Mouse (Mus musculus): ENCODE measurements around the gene Gtpbp6. TPM values are rescaled to one million over a fixed set of nuclear protein-coding genes. Genes with fewer than 3 reads are reported as not detected.

Gene Gtpbp6
- polyA plus RNA-seq (2012; fragmentation: generic; extraction: Trizol): 10 to 100 TPM; 32.7 to 58.5 TPM

DNA sequence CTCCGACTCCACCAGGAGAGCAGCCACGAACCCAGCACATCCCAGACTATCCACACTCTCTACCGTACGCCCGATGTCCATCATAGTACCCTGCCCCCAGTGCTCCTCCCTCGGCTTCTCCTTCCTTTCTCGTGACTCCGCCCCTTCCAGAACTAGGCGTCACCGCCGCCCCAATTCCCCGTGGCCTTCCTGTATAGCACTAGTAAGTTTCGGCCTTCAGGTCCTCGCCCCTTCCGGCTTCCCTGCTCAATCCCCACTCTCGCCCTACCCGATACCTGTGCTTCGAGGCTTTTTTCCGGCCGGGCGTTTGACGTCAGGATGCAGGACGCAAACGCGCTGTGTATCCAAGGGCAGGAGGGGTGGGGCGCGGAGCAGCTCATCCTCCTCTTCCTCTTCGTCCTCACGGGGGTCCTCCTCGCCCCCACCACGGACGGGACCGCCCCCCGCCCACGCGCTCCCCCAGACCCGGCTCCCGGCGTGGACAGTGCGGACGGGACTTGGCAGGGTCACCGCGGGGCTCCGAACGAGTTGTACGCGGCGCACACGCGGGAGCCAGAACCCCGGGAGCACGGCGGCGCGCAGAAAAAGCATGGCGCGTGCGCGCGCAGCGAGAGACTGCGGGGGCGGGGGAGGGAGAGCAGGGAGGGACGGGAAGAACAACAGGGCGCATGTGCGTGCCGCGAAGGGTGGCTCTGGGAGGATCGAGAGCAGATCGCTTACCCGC lies at the start of gene Gtpbp6:
Gene Gtpbp6 (minus strand): TSS at position 617 of the 724 bp plus-strand sequence.

DNA sequence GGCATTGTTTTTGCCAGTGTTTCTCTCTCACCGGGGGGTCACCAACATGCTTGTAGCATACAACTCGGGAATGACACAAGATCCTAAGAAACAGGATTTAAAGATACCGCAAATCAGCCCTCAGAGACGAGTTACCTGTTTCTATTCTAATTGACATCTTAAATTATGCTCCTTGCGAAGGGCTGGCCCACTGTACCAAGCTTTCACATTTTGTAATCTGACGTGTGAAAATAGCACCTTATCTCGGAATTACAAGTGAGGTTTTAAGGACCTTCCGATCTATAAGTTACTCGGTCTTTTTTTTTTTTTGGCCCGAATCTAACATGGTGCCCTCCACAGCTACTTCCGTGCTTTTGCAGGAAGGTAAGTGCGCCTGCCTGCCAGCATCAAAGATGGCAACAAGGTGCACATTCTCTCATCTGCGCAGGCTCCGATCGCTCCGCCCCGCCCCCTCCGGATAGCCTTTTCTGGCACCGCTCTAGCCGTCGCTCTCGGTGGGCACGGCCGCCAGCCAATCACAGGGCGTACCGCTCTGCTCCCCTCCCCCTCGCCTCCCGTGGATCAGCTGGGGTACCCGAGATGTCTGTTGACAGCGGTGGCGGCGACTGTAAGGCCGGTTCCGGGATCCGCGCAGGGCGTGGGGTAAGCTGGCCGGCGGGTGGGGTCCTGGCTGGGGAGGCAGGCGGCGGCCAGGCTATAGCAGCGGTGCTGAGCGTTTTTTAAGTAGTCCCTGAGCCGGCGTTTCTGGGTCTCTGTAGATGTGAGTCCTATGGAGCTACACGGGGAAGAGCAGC lies 27.5 kb upstream of the Gtpbp6 start, which contains the start of gene Chfr:
Gene Chfr (plus strand): TSS at position 550 of the 794 bp plus-strand sequence.

DNA sequence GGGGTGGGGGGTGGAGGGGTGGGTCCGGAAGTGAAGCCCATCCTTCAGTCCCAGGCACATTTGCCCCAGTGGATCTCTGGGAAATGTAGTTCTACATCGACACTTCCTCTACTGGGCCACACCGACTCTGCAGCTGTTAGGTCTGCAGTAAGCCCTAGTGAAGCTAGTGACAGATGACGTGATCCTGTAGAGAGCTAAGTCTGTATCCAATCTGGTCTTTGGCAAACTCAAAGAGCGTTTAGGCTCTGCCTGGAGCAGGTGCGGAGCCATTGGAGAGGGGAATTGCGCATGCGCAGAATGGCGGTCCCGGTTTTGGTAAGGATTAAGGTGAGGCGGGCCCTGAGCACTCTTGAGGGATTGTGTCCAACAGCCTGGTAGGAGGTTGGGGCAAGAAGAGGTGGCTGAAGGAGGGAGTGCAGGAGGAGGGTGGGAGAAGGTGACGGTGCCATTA lies 2.0 kb upstream of the Gtpbp6 start, which contains the start of gene Zfp605:
Gene Zfp605 (plus strand): TSS at position 102 of the 451 bp plus-strand sequence.

DNA sequence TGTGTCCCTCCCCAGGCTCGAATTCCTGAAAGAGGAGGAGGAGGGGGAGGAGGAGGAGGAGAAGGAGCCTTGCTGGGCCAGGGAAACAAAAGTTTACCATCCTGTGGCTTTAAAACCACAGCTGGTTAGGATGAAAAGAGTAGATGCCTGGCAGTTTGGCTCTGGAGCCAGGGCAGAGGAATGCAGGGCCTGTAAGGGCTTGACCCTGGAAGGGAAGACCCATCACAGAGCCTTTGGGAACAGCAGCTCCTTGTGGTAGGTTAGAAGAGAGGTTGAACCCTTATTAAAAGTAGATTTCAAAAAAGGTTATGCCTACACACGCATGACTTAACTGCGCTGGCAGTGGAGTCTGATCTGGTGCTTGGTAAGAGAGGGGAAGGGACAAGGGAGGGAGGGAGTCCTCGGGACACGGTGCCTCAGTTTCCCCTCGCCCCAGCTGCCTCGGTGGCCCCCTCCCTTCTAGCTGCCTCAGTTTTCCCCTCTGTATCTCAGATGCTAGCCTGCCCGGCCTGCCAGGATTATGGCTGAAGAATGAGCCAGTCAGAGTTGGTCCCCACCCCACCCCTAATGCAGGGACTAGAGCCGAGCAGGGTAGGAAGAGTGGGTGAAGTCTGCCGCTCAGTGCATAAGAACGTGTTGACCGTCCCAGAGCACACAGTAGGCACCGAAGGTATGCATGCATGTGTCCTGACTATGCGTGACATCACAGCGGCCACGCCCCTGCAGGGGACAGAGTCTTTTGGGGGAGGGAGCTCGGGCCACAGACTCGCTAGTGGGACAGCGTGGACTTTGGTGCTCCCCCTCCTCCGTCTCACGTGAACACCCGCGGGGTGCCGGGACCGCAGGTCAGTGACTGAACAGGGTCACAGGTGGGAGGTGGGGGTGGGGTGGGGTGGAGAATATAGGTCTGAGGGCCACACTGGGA lies 8.1 kb downstream of the Gtpbp6 start, which contains the start of gene Plcxd1:
Gene Plcxd1 (plus strand): TSS at position 314 of the 925 bp plus-strand sequence.

DNA sequence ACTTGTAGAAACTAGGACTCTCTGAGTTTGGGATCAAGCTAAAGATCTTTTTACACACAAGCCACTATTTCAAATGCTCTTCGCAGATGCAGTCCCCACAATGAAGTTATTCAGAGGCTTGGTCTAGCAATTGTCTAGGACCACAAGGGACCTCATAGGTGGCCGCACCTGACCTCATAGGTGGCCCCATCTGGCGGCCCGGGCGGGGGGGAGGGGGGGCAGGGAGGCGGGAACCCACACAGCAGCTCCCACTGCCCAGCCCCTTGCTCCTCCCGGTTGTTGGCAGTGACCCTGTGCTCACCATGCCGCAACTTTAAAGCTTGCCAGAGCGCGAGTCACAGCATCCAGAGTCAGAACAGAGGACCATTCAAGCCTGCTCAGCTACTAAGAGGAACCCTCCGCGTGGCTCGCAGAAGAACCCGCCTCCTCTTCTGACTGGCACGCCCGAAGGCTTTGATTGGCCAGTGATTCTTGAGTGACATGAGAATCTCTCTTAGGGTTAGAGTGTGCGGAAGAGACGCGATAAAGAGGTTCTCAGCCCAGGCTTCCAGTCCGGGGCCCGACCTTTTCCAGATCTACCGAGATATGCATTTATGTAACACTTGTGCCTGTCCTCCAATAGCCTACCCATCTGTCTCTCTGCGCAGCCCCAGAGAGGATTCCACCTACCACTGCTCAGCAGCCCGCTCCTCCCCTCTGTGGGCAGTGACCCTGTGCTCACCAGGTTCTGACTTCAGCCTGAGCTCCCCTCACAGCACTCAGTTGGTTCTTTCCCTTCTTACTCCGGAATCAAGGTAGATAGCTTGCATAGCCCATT lies 13.8 kb downstream of the Gtpbp6 start, which contains the start of gene Gm35315:
Gene Gm35315 (minus strand): TSS at position 391 of the 817 bp plus-strand sequence.

DNA sequence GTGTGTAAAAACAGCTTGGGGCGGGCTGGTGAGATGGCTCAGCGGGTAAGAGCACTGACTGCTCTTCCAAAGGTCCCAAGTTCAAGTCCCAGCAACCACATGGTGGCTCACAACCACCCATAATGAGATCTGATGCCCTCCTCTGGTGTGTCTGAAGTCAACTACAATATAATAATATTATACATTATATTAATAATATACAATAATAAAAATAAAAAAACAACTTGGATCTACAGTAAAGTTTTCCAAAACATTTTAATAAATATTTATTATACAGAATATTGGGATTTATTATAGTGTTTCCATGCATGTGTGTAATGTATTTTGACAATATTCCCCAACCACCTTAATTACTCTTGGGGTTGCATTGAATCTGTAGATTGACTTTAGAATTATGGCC lies 35.6 kb downstream of the Gtpbp6 start, which contains the start of gene Gm17655:
Gene Gm17655 (minus strand): TSS at position 101 of the 400 bp plus-strand sequence.

Other genes with a start within 250 kb of the Gtpbp6 start
- gene Gm15446, start 184.8 kb downstream of the Gtpbp6 start, polyA plus RNA-seq (2012; fragmentation: generic; extraction: Trizol): under 1 TPM; 0.07 to 0.52 TPM
- 1 to 10 TPM; 1.1 to 5.8 TPM for gene Zfp932, start 111.7 kb downstream of the Gtpbp6 start, polyA plus RNA-seq (2012; fragmentation: generic; extraction: Trizol)
- gene Gm17655, start 35.7 kb downstream of the Gtpbp6 start, polyA plus RNA-seq (2012; fragmentation: generic; extraction: Trizol): under 1 TPM; 0.01 to 0.07 TPM
- under 1 TPM; 0.01 to 0.06 TPM for gene Gm35315, start 13.8 kb downstream of the Gtpbp6 start, polyA plus RNA-seq (2012; fragmentation: generic; extraction: Trizol)
- gene Plcxd1, start 8.2 kb downstream of the Gtpbp6 start, polyA plus RNA-seq (2012; fragmentation: generic; extraction: Trizol): 1 to 10 TPM in 1 of 2 experiments, under 1 TPM in 1; 0.29 to 1.4 TPM
- gene Zfp605, start 1.9 kb upstream of the Gtpbp6 start, polyA plus RNA-seq (2012; fragmentation: generic; extraction: Trizol): under 1 TPM; 0.06 to 0.19 TPM
- gene Chfr, start 27.6 kb upstream of the Gtpbp6 start, polyA plus RNA-seq (2012; fragmentation: generic; extraction: Trizol): 10 to 100 TPM in 1 of 2 experiments, under 1 TPM in 1; 0.97 to 10.9 TPM
- 10 to 100 TPM in 1 of 2 experiments, under 1 TPM in 1; 0.95 to 10.3 TPM for gene Golga3, start 68.5 kb upstream of the Gtpbp6 start, polyA plus RNA-seq (2012; fragmentation: generic; extraction: Trizol)
- gene Ankle2, start 122.8 kb upstream of the Gtpbp6 start, polyA plus RNA-seq (2012; fragmentation: generic; extraction: Trizol): 1 to 10 TPM; 2.6 to 9.6 TPM
- 10 to 100 TPM; 11.9 to 19.2 TPM for gene Pgam5, start 161.7 kb upstream of the Gtpbp6 start, polyA plus RNA-seq (2012; fragmentation: generic; extraction: Trizol)
- 1 to 10 TPM; 2.4 TPM for gene Pxmp2, start 178.0 kb upstream of the Gtpbp6 start, polyA plus RNA-seq (2012; fragmentation: generic; extraction: Trizol)
- 10 to 100 TPM; 13.3 to 14.3 TPM for gene Pole, start 178.1 kb upstream of the Gtpbp6 start, polyA plus RNA-seq (2012; fragmentation: generic; extraction: Trizol)
- under 1 TPM; 0.01 to 0.06 TPM for gene P2rx2, start 235.0 kb upstream of the Gtpbp6 start, polyA plus RNA-seq (2012; fragmentation: generic; extraction: Trizol)
- not detected for gene Lrcol1, start 236.5 kb upstream of the Gtpbp6 start, polyA plus RNA-seq (2012; fragmentation: generic; extraction: Trizol)